Mouse (Mus musculus) midbrain, embryonic 16.5 days (tissue): ENCODE measurements around the gene Moxd1. TPM values are rescaled to one million over a fixed set of nuclear protein-coding genes. Genes with fewer than 3 reads are reported as not detected.
"Not testable (repeated sequence)": the region's sequence is repeated elsewhere in the genome, so short reads cannot be mapped to it uniquely, and the experiment has no call there.

ENCODE experiments used
- ATAC-seq: fragments of 200-750 bp; cut with Nextera tagmentation; 2 replicates; pipeline ENCODE4 v1.8.0; 2017; ENCODE audit warnings: moderate TSS enrichment
- H3K27ac ChIP-seq: fragments of 300-500 bp; sonication (generic); 2 replicates; pipeline ENCODE4 v1.5.1; 2014; ENCODE audit warnings: mild to moderate bottlenecking, low read length, mixed read lengths
- H3K27me3 ChIP-seq: fragments of 300-500 bp; sonication (generic); 2 replicates; pipeline ENCODE4 v1.6.1; 2014; ENCODE audit warnings: low read depth, low read length, mixed read lengths; ENCODE audit not compliant: control insufficient read depth, insufficient read depth
- H3K36me3 ChIP-seq: fragments of 300-500 bp; sonication (generic); 2 replicates; pipeline ENCODE4 v1.6.1; 2014; ENCODE audit warnings: mild to moderate bottlenecking, low read length, moderate library complexity, mixed read lengths; ENCODE audit not compliant: control insufficient read depth, insufficient read depth
- H3K4me1 ChIP-seq: fragments of 300-500 bp; sonication (generic); 2 replicates; pipeline ENCODE4 v1.6.1; 2014; ENCODE audit warnings: mild to moderate bottlenecking, low read length, mixed read lengths; ENCODE audit not compliant: control insufficient read depth, insufficient read depth
- H3K4me2 ChIP-seq: fragments of 300-500 bp; sonication (generic); 2 replicates; pipeline ENCODE4 v1.6.1; 2014; ENCODE audit warnings: mild to moderate bottlenecking, low read length, mixed read lengths
- H3K4me3 ChIP-seq: fragments of 300-500 bp; sonication (generic); 2 replicates; pipeline ENCODE4 v1.5.1; 2014; ENCODE audit warnings: low read depth, mild to moderate bottlenecking, low read length, moderate library complexity, mixed read lengths
- H3K9ac ChIP-seq: fragments of 300-500 bp; sonication (generic); 2 replicates; pipeline ENCODE4 v1.6.1; 2014; ENCODE audit warnings: low read depth, low read length, mixed read lengths
- H3K9me3 ChIP-seq: fragments of 300-500 bp; sonication (generic); replicated peaks from 2 replicates; pipeline ENCODE4 v1.6.1; 2014; ENCODE audit warnings: mild to moderate bottlenecking, low read length, mixed read lengths; ENCODE audit not compliant: control insufficient read depth, poor library complexity, severe bottlenecking
- WGBS: fragments of 180-500 bp; shearing (Covaris S2); extraction: QIAGEN DNeasy Blood & Tissue Kit; methylation state at CpG from one replicate; pipeline ENCODE4 v1.1.7; 2014; 5-methylcytosine and 5-hydroxymethylcytosine counted together
- polyA plus RNA-seq: library from polyadenylated mRNA; unstranded; fragments of >200 nt; fragmentation: Nextera tagmentation; extraction: Ambion mirVana; gene quantifications from 2 replicates; pipeline ENCODE4 v1.2.1, GENCODE M21; 2015

The Moxd1 gene
- polyA plus RNA-seq, 1 experiment from 2014 or later: 2.7 TPM

- no peak for ATAC-seq
- no peak overlapping the region for H3K9ac ChIP-seq
- H3K36me3 ChIP-seq: no peaks in the 10 kb centered on the region
- 0 out of 2 replicates have a peak, but pooled peaks cover 3% of the 10 kb centered on the region for H3K9me3 ChIP-seq
- H3K4me3 ChIP-seq: no peak overlapping the region
- H3K27me3 ChIP-seq: no peaks in the 10 kb centered on the region
- no peaks in the 10 kb centered on the region for H3K4me1 ChIP-seq
- H3K4me2 ChIP-seq: no peak overlapping the region
- 0% methylated on average over 1 of the region's 1 CpGs for WGBS
- H3K27ac ChIP-seq: no peak overlapping the region
Observed at GRCm38 (mm10) chr10:24297792-24298191, 74.5 kb downstream of the Moxd1 start.

- no peaks in the 10 kb centered on the region for H3K4me1 ChIP-seq
- 48% methylated on average over 2 of the region's 2 CpGs for WGBS
- peak; percentile 82 for ATAC-seq
- H3K9me3 ChIP-seq: 0 out of 2 replicates have a peak, but pooled peaks cover 1% of the 10 kb centered on the region
- no peaks in the 10 kb centered on the region for H3K27me3 ChIP-seq
- no peak overlapping the region for H3K4me2 ChIP-seq
- H3K36me3 ChIP-seq: no peaks in the 10 kb centered on the region
- no peak overlapping the region for H3K4me3 ChIP-seq
- H3K27ac ChIP-seq: no peak overlapping the region
- no peak overlapping the region for H3K9ac ChIP-seq
Observed at GRCm38 (mm10) chr10:24298260-24299244, 75.2 kb downstream of the Moxd1 start.

- H3K9me3 ChIP-seq: no peaks in the 10 kb centered on the region; the same call in 1 of the 2 replicates
- WGBS: under 1% methylated on average over 9 of the region's 9 CpGs
- no peak overlapping the region for H3K27ac ChIP-seq
- H3K9ac ChIP-seq: no peak overlapping the region
- no peaks in the 10 kb centered on the region for H3K36me3 ChIP-seq
- ATAC-seq: peak; percentile 78
- no peak overlapping the region for H3K4me3 ChIP-seq
- no peaks in the 10 kb centered on the region for H3K27me3 ChIP-seq
- no peaks in the 10 kb centered on the region for H3K4me1 ChIP-seq
- H3K4me2 ChIP-seq: 0 out of 2 replicates have a peak overlapping the region, but pooled peaks have one; percentile 25
Observed at GRCm38 (mm10) chr10:24312191-24312611, 88.9 kb downstream of the Moxd1 start.

GRCm38 (mm10) chr10:24317126-24317836, 94.0 kb downstream of the Moxd1 start:
- WGBS: 58% methylated on average over 19 of the region's 19 CpGs
- Histone ChIP-seq H3K9me3 (no peaks in the 10 kb centered on the region), H3K9ac (no peak overlapping the region), H3K27me3 (no peaks in the 10 kb centered on the region), H3K27ac (no peak overlapping the region), H3K4me2 (peak overlapping the region; percentile 29; the same call in 1 of the 2 replicates), H3K4me3 (no peak overlapping the region), H3K4me1 (no peaks in the 10 kb centered on the region), H3K36me3 (no peaks in the 10 kb centered on the region)
- peak; percentile 60 for ATAC-seq

GRCm38 (mm10) chr10:24320326-24320725, 97.0 kb downstream of the Moxd1 start:
- no peaks in the 10 kb centered on the region for H3K27me3 ChIP-seq
- no peak for ATAC-seq
- H3K4me3 ChIP-seq: no peak overlapping the region
- no peak overlapping the region for H3K27ac ChIP-seq
- no peak overlapping the region for H3K4me2 ChIP-seq
- no peaks in the 10 kb centered on the region for H3K9me3 ChIP-seq
- H3K4me1 ChIP-seq: no peaks in the 10 kb centered on the region
- no peaks in the 10 kb centered on the region for H3K36me3 ChIP-seq
- WGBS: 85% methylated on average over 3 of the region's 3 CpGs
- no peak overlapping the region for H3K9ac ChIP-seq

GRCm38 (mm10) chr10:24323066-24323465, 99.7 kb downstream of the Moxd1 start:
- no peak overlapping the region for H3K4me3 ChIP-seq
- H3K27me3 ChIP-seq: no peaks in the 10 kb centered on the region
- no peaks in the 10 kb centered on the region for H3K4me1 ChIP-seq
- no peak overlapping the region for H3K27ac ChIP-seq
- no peak overlapping the region for H3K4me2 ChIP-seq
- no peak overlapping the region for H3K9ac ChIP-seq
- ATAC-seq: no peak
- 96% methylated on average over 4 of the region's 4 CpGs for WGBS
- H3K36me3 ChIP-seq: no peaks in the 10 kb centered on the region
- no peaks in the 10 kb centered on the region for H3K9me3 ChIP-seq

- ATAC-seq, H3K36me3 ChIP-seq, H3K27ac ChIP-seq, H3K9ac ChIP-seq, H3K4me2 ChIP-seq, H3K27me3 ChIP-seq, H3K4me1 ChIP-seq, H3K4me3 ChIP-seq, H3K9me3 ChIP-seq: not testable (repeated sequence)
- WGBS: 22% methylated on average over 8 of the region's 8 CpGs
Observed at GRCm38 (mm10) chr10:24327265-24327664, 103.9 kb downstream of the Moxd1 start.

GRCm38 (mm10) chr10:24332799-24333198, 109.5 kb downstream of the Moxd1 start:
- H3K36me3 ChIP-seq: no peaks in the 10 kb centered on the region
- no peak for ATAC-seq
- H3K4me2 ChIP-seq: no peak overlapping the region
- no peak overlapping the region for H3K9ac ChIP-seq
- no peaks in the 10 kb centered on the region for H3K4me1 ChIP-seq
- H3K27ac ChIP-seq: no peak overlapping the region
- no peaks in the 10 kb centered on the region for H3K9me3 ChIP-seq
- H3K27me3 ChIP-seq: no peaks in the 10 kb centered on the region
- no peak overlapping the region for H3K4me3 ChIP-seq
- 65% methylated on average over 3 of the region's 3 CpGs for WGBS
